Mouse (Mus musculus): Measurements from ENCODE around the gene Trpt1. TPM values are rescaled to one million over a fixed set of nuclear protein-coding genes. Genes with fewer than 3 reads are reported as not detected.

Trpt1 gene
- total and polyA plus RNA-seq, 3 experiments, result 20.7 to 26.4 (median 26.3) TPM

DNA sequence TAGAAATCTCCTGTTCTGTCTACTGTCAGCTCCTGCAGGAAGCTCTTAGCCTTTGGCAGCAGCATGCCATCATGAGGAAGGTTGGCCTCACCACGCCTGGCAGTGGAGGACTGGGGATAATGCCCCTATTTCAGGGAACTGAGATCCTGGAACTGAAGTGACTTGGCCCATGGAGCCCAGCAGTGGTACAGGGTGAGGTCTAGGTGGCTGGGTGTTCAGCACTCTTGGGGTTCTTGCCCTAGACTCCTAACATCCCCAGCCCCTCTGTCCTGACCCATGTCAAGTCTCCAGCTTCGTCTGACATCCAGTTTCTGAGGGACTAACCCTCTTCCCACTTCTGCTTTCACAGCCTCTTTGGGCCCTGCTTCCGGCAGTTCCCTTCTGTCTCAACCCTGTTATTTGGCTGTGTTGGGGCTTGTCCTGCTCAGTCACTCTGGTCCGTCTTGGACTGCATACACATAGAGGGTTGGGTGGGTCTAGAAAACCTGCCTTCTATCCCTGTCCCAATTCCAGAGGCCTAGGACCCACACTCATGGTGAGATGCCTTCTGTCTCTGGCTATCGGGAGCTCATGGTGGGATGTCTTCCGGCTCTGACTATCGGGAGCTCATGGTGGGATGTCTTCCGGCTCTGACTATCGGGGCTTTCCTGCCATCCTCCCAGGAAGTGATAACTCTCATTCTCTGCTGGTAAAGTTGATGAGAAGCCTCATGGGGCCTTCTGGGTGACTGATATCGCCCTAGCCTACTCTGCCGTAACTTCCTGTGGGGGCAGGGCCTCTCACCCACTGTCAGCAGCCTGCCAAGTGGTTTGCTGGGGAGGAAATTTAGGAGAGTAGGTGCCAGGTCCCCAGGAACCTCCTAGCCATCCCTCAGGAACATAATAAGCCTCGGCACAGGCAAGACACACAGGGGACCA lies 21.9 kb downstream of the Trpt1 start:
- H3K27me3 ChIP-seq (ENCODE audit: control insufficient read depth, insufficient read depth, low read length), result no peaks in the 10 kb centered on the region
- no peak for TF ChIP-seq POLR2A (IDR thresholded peaks at IDR 0.05; ENCODE audit: insufficient read depth, low read depth, low read length)
- no peak for TF ChIP-seq EP300 (IDR thresholded peaks at IDR 0.05; ENCODE audit: insufficient read depth, low read depth, low read length)
- TF ChIP-seq CTCF (IDR thresholded peaks at IDR 0.05), result no peak
- H3K27ac ChIP-seq, result no peak overlapping the region; the same call in 1 of the 2 replicates
- H3K4me1 ChIP-seq (ENCODE audit: control insufficient read depth, insufficient read depth, low read length), result no peaks in the 10 kb centered on the region; the same call in 1 of the 2 replicates
- no peak overlapping the region for H3K4me3 ChIP-seq
- intact Hi-C loops (cut with DNase I), result no loop called here
- no peak overlapping the region for H3K9ac ChIP-seq (ENCODE audit: low read depth, low read length)
- 51% methylated on average over 12 of the region's 12 CpGs for WGBS
- H3K36me3 ChIP-seq (ENCODE audit: control insufficient read depth, insufficient read depth, low read length), result no peaks in the 10 kb centered on the region
- DNase-seq, result peak; percentile 23 to 45
- H3K79me2 ChIP-seq (replicated peaks; ENCODE audit: control insufficient read depth, insufficient read depth, low read length), result no peaks in the 10 kb centered on the region

DNA sequence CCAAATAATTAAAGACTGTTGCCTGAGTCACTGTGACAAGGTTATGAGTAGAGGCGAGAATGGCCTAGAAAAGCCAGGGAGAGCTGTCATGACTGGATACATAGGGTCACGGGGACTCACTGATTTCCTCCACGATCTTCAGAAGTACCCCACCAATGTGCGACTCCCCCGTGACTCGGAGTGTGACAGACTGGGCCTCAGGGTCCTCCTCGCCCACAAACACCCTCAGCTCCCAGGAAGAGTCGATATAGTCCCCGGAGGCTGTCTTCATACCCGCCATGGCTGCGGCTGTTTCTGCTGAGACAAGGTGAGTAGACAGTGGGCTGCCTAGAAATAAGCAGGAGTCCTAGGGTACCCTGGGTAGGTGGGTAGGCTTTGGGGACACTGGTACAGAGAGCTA lies 22.6 kb downstream of the Trpt1 start:
- Histone ChIP-seq H3K79me2 (replicated peaks; ENCODE audit: control insufficient read depth, insufficient read depth, low read length) (no peaks in the 10 kb centered on the region), H3K27ac (peak overlapping the region; percentile 33; the same call in 1 of the 2 replicates), H3K4me3 (no peak overlapping the region), H3K27me3 (ENCODE audit: control insufficient read depth, insufficient read depth, low read length) (no peaks in the 10 kb centered on the region), H3K36me3 (ENCODE audit: control insufficient read depth, insufficient read depth, low read length) (no peaks in the 10 kb centered on the region), H3K9ac (ENCODE audit: low read depth, low read length) (no peak overlapping the region), H3K4me1 (ENCODE audit: control insufficient read depth, insufficient read depth, low read length) (no peaks in the 10 kb centered on the region; the same call in 1 of the 2 replicates)
- intact Hi-C loops (cut with DNase I), result no loop called here
- 71% methylated on average over 11 of the region's 11 CpGs for WGBS
- peak in 1 of 2 experiments; percentile 21 for DNase-seq
- TF ChIP-seq EP300 (IDR thresholded peaks at IDR 0.05; ENCODE audit: insufficient read depth, low read depth, low read length), result no peak
- TF ChIP-seq CTCF (IDR thresholded peaks at IDR 0.05), result no peak
- no peak for TF ChIP-seq POLR2A (IDR thresholded peaks at IDR 0.05; ENCODE audit: insufficient read depth, low read depth, low read length)

DNA sequence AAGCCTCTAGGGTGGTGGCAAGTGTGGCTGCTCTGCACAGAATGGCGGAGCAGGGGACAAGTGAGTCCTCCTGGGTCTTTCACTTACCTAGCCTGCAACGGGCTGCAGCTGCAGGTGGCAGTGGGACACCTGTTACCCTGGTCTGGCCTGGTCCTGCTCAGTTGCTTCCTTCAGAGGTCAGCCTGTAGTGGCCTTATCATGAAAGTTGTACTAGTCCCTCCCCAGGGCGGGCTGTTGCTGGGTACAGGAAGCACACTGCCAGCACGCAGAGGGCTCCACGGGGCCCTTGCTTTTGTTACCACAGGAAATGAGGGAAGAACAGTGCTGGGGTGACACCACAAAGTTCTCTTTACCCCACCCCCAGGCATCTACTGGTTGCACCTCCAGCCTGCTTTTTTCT lies 23.3 kb downstream of the Trpt1 start, which contains the start of gene Fermt3:
Fermt3 (minus strand) TSS at position 279 of the 400 bp plus-strand sequence.
- TF ChIP-seq EP300 (IDR thresholded peaks at IDR 0.05; ENCODE audit: insufficient read depth, low read depth, low read length), result no peak
- 0 out of 2 replicates have a peak, but pooled peaks have one; percentile 33 for TF ChIP-seq POLR2A (IDR thresholded peaks at IDR 0.05; ENCODE audit: insufficient read depth, low read depth, low read length)
- H3K79me2 ChIP-seq (replicated peaks; ENCODE audit: control insufficient read depth, insufficient read depth, low read length), result no peaks in the 10 kb centered on the region
- peak; percentile 55 to 80 for DNase-seq
- H3K36me3 ChIP-seq (ENCODE audit: control insufficient read depth, insufficient read depth, low read length), result no peaks in the 10 kb centered on the region
- H3K27ac ChIP-seq, result peak within 1 kb of the TSS; percentile 33; the same call in 1 of the 2 replicates
- 40% methylated on average over 5 of the region's 5 CpGs for WGBS
- H3K4me3 ChIP-seq, result no peak within 1 kb of the TSS
- H3K4me1 ChIP-seq (ENCODE audit: control insufficient read depth, insufficient read depth, low read length), result no peaks in the 10 kb centered on the region; the same call in 1 of the 2 replicates
- no peaks in the 10 kb centered on the region for H3K27me3 ChIP-seq (ENCODE audit: control insufficient read depth, insufficient read depth, low read length)
- no peak within 1 kb of the TSS for H3K9ac ChIP-seq (ENCODE audit: low read depth, low read length)
- intact Hi-C loops (cut with DNase I), result no loop called here

DNA sequence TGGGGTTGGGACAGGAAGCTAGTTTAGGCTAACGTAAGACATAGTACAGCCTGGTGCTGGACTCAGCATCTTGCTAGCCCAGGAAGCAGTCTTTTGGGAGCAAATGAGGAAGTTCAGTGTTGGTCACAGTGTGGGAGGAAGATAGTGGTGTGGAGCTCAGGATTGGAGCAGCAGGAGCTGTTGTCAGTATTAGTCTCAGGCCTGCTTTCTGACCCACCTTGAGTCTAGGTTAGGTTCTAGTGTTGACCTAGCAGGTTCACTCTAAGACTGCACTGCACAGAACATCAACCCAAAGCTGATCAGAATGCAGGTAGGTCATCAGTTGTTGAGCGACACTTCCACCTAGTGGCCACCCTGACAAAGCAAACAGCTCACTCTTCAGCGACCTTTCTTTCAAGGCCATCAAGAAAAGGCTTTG lies 24.3 kb downstream of the Trpt1 start:
- intact Hi-C loops (cut with DNase I), result loop anchor here (1.0 to 5.0 kb wide), 2 partner anchors 96 to 533 kb away; no protein-coding TSS in a partner anchor
- Histone ChIP-seq H3K27me3 (ENCODE audit: control insufficient read depth, insufficient read depth, low read length) (no peaks in the 10 kb centered on the region), H3K9ac (ENCODE audit: low read depth, low read length) (no peak overlapping the region), H3K27ac (no peak overlapping the region), H3K4me1 (ENCODE audit: control insufficient read depth, insufficient read depth, low read length) (no peaks in the 10 kb centered on the region; the same call in 1 of the 2 replicates), H3K79me2 (replicated peaks; ENCODE audit: control insufficient read depth, insufficient read depth, low read length) (no peaks in the 10 kb centered on the region), H3K4me3 (no peak overlapping the region), H3K36me3 (ENCODE audit: control insufficient read depth, insufficient read depth, low read length) (no peaks in the 10 kb centered on the region)
- DNase-seq, result peak; percentile 54 to 64
- TF ChIP-seq CTCF (IDR thresholded peaks at IDR 0.05) (peak; percentile 81), POLR2A (IDR thresholded peaks at IDR 0.05; ENCODE audit: insufficient read depth, low read depth, low read length) (no peak), EP300 (IDR thresholded peaks at IDR 0.05; ENCODE audit: insufficient read depth, low read depth, low read length) (peak; percentile 69; the same call in 1 of the 2 replicates)
- 23% methylated on average over 3 of the region's 3 CpGs for whole genome bisulfite sequencing

DNA sequence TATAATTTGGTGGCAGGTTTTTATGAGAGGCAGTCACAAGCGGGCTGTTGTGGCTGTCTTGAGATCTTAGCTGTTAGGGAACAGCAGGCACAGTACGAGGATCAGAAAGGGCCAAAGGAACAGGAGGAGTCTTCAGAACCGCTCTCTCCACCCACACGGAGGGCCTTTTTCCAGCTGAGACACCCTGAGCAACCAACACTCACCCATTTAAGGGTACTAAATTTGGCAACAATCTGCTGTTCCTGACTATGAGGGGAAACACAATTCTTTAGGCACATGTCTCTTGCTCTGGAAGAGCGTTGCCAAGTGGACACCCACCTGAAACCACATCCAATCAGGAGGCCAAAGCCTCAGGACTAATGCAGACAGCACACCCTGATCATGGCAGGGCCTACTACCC lies 33.6 kb downstream of the Trpt1 start:
- no peaks in the 10 kb centered on the region for H3K79me2 ChIP-seq (replicated peaks; ENCODE audit: control insufficient read depth, insufficient read depth, low read length)
- 91% methylated on average over 5 of the region's 5 CpGs for WGBS
- H3K4me1 ChIP-seq (ENCODE audit: control insufficient read depth, insufficient read depth, low read length), result no peaks in the 10 kb centered on the region
- peaks cover 4% of the 10 kb centered on the region for H3K36me3 ChIP-seq (ENCODE audit: control insufficient read depth, insufficient read depth, low read length)
- intact Hi-C loops (cut with DNase I), result no loop called here
- no peak overlapping the region for H3K9ac ChIP-seq (ENCODE audit: low read depth, low read length)
- TF ChIP-seq EP300 (IDR thresholded peaks at IDR 0.05; ENCODE audit: insufficient read depth, low read depth, low read length) (no peak), POLR2A (IDR thresholded peaks at IDR 0.05; ENCODE audit: insufficient read depth, low read depth, low read length) (no peak), CTCF (IDR thresholded peaks at IDR 0.05) (no peak)
- DNase-seq, result no peak
- no peak overlapping the region for H3K27ac ChIP-seq
- H3K4me3 ChIP-seq, result no peak overlapping the region
- no peaks in the 10 kb centered on the region for H3K27me3 ChIP-seq (ENCODE audit: control insufficient read depth, insufficient read depth, low read length)

All from heart, adult 2 months (tissue).